Mouse (Mus musculus) MEL (cell line): Measurements from ENCODE around the gene Fbxl19. TPM values are rescaled to one million over a fixed set of nuclear protein-coding genes. Genes with fewer than 3 reads are reported as not detected.

Experiments used
- DNase-seq: peaks from one replicate; pipeline ENCODE4 v3.0.0; 2011; ENCODE audit warnings: low read depth, low spot score
- H3K27ac ChIP-seq: 2 replicates; pipeline ENCODE4 v1.5.1; 2012; ENCODE audit warnings: low read depth, mild to moderate bottlenecking, control low read depth, low read length, moderate library complexity; ENCODE audit not compliant: control insufficient read depth
- H3K27me3 ChIP-seq, 2 experiments: fragments of 150-350 bp in 1 of 2; sonication (generic) in 1 of 2; 2 replicates each; pipeline ENCODE4 v1.6.1; 2012; ENCODE audit warnings: low read length in 2 of 2, mild to moderate bottlenecking in 2 of 2, improper control_type of control experiment in 1 of 2, moderate library complexity in 1 of 2; ENCODE audit not compliant: insufficient read depth in 2 of 2, control insufficient read depth in 1 of 2
- H3K36me3 ChIP-seq, 2 experiments: 2 replicates each; pipeline ENCODE4 v1.6.1; 2012 to 2014; ENCODE audit warnings: low read length in 2 of 2, improper control_type of control experiment in 1 of 2, inconsistent platforms in 1 of 2, mild to moderate bottlenecking in 1 of 2; ENCODE audit not compliant: insufficient read depth in 2 of 2, control insufficient read depth in 1 of 2
- H3K4me1 ChIP-seq, 2 experiments: fragments of 150-350 bp in 1 of 2; sonication (generic) in 1 of 2; 2 replicates each; pipeline ENCODE4 v1.6.1; 2012; ENCODE audit warnings: low read length in 2 of 2, improper control_type of control experiment in 1 of 2, mild to moderate bottlenecking in 1 of 2; ENCODE audit not compliant: insufficient read depth in 2 of 2, control insufficient read depth in 1 of 2
- H3K4me3 ChIP-seq, 2 experiments: fragments of 150-350 bp in 1 of 2; sonication (generic) in 1 of 2; 2 replicates each; pipeline ENCODE4 v1.5.1; 2012; ENCODE audit warnings: low read depth in 2 of 2, low read length in 2 of 2, mild to moderate bottlenecking in 2 of 2, moderate library complexity in 2 of 2, control low read depth in 1 of 2, improper control_type of control experiment in 1 of 2; ENCODE audit not compliant: control insufficient read depth in 1 of 2, insufficient read depth in 1 of 2
- H3K79me2 ChIP-seq: 2 replicates; pipeline ENCODE4 v1.6.1; 2012; ENCODE audit warnings: mild to moderate bottlenecking, low read length, moderate library complexity; ENCODE audit not compliant: control insufficient read depth, poor library complexity, insufficient read depth
- H3K9ac ChIP-seq: 2 replicates; pipeline ENCODE4 v1.6.1; 2012; ENCODE audit warnings: low read depth, mild to moderate bottlenecking, control low read depth, low read length, moderate library complexity; ENCODE audit not compliant: control insufficient read depth, poor library complexity, severe bottlenecking
- H3K9me3 ChIP-seq: fragments of 150-350 bp; sonication (generic); replicated peaks from 2 replicates; pipeline ENCODE4 v1.6.1; 2012; ENCODE audit warnings: mild to moderate bottlenecking, low read length, improper control_type of control experiment, moderate library complexity; ENCODE audit not compliant: insufficient read depth
- BHLHE40 ChIP-seq: IDR thresholded peaks from 2 replicates; pipeline ENCODE4 v1.6.1; 2012; ENCODE audit warnings: low read depth, mild to moderate bottlenecking, inconsistent platforms, low read length, improper control_type of control experiment, borderline replicate concordance
- CHD1 ChIP-seq: IDR thresholded peaks from 2 replicates; pipeline ENCODE4 v1.6.1; 2012; ENCODE audit warnings: low read depth, mild to moderate bottlenecking, inconsistent platforms, low read length, improper control_type of control experiment
- CHD2 ChIP-seq: IDR thresholded peaks from 2 replicates; pipeline ENCODE4 v1.6.1; 2011; ENCODE audit warnings: low read length, improper control_type of control experiment
- CTCF ChIP-seq, 3 experiments: IDR thresholded peaks in 2 of 3; conservative IDR thresholded peaks in 1 of 3; 2 replicates each; pipeline ENCODE4 v1.5.1; 2011 to 2012; ENCODE audit warnings: low read length in 3 of 3, low read depth in 2 of 3, mild to moderate bottlenecking in 2 of 3, improper control_type of control experiment in 1 of 3, inconsistent platforms in 1 of 3, mixed read lengths in 1 of 3, moderate library complexity in 1 of 3; ENCODE audit not compliant: control insufficient read depth in 1 of 3, insufficient read depth in 1 of 3, poor library complexity in 1 of 3, severe bottlenecking in 1 of 3
- E2F4 ChIP-seq: IDR thresholded peaks from 2 replicates; pipeline ENCODE4 v1.6.1; 2011; ENCODE audit warnings: low read depth, low read length, improper control_type of control experiment, borderline replicate concordance
- ELF1 ChIP-seq: IDR thresholded peaks from 2 replicates; pipeline ENCODE4 v1.6.1; 2014; ENCODE audit warnings: low read depth, mild to moderate bottlenecking, inconsistent platforms, low read length, improper control_type of control experiment, moderate library complexity
- ETS1 ChIP-seq: IDR thresholded peaks from 2 replicates; pipeline ENCODE4 v1.6.1; 2012; ENCODE audit warnings: low read depth, mild to moderate bottlenecking, inconsistent platforms, low read length, improper control_type of control experiment, moderate library complexity
- GABPA ChIP-seq: IDR thresholded peaks from 2 replicates; pipeline ENCODE4 v1.6.1; 2012; ENCODE audit warnings: low read depth, mild to moderate bottlenecking, inconsistent platforms, low read length, improper control_type of control experiment, moderate library complexity
- HCFC1 ChIP-seq: IDR thresholded peaks from 2 replicates; pipeline ENCODE4 v1.6.1; 2012; ENCODE audit warnings: low read depth, mild to moderate bottlenecking, inconsistent platforms, low read length, improper control_type of control experiment, moderate library complexity
- JUND ChIP-seq: IDR thresholded peaks from 2 replicates; pipeline ENCODE4 v1.6.1; 2011; ENCODE audit warnings: low read depth, mild to moderate bottlenecking, improper control_type of control experiment, low read length
- KAT2A ChIP-seq: conservative IDR thresholded peaks from 2 replicates; pipeline ENCODE4 v1.6.1; 2012; ENCODE audit warnings: low read depth, low read length, improper control_type of control experiment, inconsistent platforms
- MAFK ChIP-seq: IDR thresholded peaks from 2 replicates; pipeline ENCODE4 v1.6.1; 2011; ENCODE audit warnings: low read depth, mild to moderate bottlenecking, low read length, improper control_type of control experiment, borderline replicate concordance
- MAX ChIP-seq: IDR thresholded peaks from 2 replicates; pipeline ENCODE4 v1.6.1; 2011; ENCODE audit warnings: low read length, improper control_type of control experiment
- MAZ ChIP-seq: IDR thresholded peaks from 2 replicates; pipeline ENCODE4 v1.6.1; 2012; ENCODE audit warnings: low read depth, mild to moderate bottlenecking, inconsistent platforms, low read length, improper control_type of control experiment
- MEF2A ChIP-seq: IDR thresholded peaks from 2 replicates; pipeline ENCODE4 v1.6.1; 2014; ENCODE audit warnings: low read depth, mild to moderate bottlenecking, inconsistent platforms, low read length, improper control_type of control experiment; ENCODE audit not compliant: poor library complexity, insufficient replicate concordance, severe bottlenecking; ENCODE audit errors: extremely low read depth
- MXI1 ChIP-seq: IDR thresholded peaks from 2 replicates; pipeline ENCODE4 v1.6.1; 2011; ENCODE audit warnings: mild to moderate bottlenecking, low read depth, low read length, improper control_type of control experiment
- MYC ChIP-seq: IDR thresholded peaks from 2 replicates; pipeline ENCODE4 v1.6.1; 2011; ENCODE audit warnings: low read depth, mild to moderate bottlenecking, low read length, improper control_type of control experiment, moderate library complexity
- NELFE ChIP-seq: IDR thresholded peaks from 2 replicates; pipeline ENCODE4 v1.6.1; 2011; ENCODE audit warnings: low read depth, low read length, improper control_type of control experiment
- NRF1 ChIP-seq: IDR thresholded peaks from 2 replicates; pipeline ENCODE4 v1.6.1; 2014; ENCODE audit warnings: low read depth, mild to moderate bottlenecking, inconsistent platforms, low read length, improper control_type of control experiment, moderate library complexity; ENCODE audit not compliant: poor library complexity, insufficient read depth, severe bottlenecking
- POLR2A ChIP-seq, 2 experiments: IDR thresholded peaks; 2 replicates each; pipeline ENCODE4 v1.6.1; 2011 to 2012; ENCODE audit warnings: low read length in 2 of 2, mild to moderate bottlenecking in 2 of 2, control low read depth in 1 of 2, improper control_type of control experiment in 1 of 2, low read depth in 1 of 2, moderate library complexity in 1 of 2; ENCODE audit not compliant: control insufficient read depth in 1 of 2, insufficient read depth in 1 of 2, poor library complexity in 1 of 2
- POLR2AphosphoS2 ChIP-seq: IDR thresholded peaks from 2 replicates; pipeline ENCODE4 v1.6.1; 2011; ENCODE audit warnings: low read length, improper control_type of control experiment
- POLR2AphosphoS5 ChIP-seq: IDR thresholded peaks from 2 replicates; pipeline ENCODE4 v1.6.1; 2012; ENCODE audit warnings: low read depth, borderline replicate concordance, mild to moderate bottlenecking, inconsistent platforms, low read length, moderate library complexity, mixed read lengths
- SIN3A ChIP-seq: IDR thresholded peaks from 2 replicates; pipeline ENCODE4 v1.6.1; 2012; ENCODE audit warnings: low read length, improper control_type of control experiment, inconsistent platforms
- SMC3 ChIP-seq: IDR thresholded peaks from 2 replicates; pipeline ENCODE4 v1.6.1; 2011; ENCODE audit warnings: low read depth, low read length, improper control_type of control experiment
- TBP ChIP-seq: IDR thresholded peaks from 2 replicates; pipeline ENCODE4 v1.8.0; 2011; ENCODE audit warnings: low read depth, low read length, improper control_type of control experiment
- TCF12 ChIP-seq: IDR thresholded peaks from 2 replicates; pipeline ENCODE4 v1.6.1; 2014; ENCODE audit warnings: low read depth, mild to moderate bottlenecking, inconsistent platforms, low read length, improper control_type of control experiment, moderate library complexity
- USF1 ChIP-seq: IDR thresholded peaks from 2 replicates; pipeline ENCODE4 v1.6.1; 2014; ENCODE audit warnings: low read depth, mild to moderate bottlenecking, inconsistent platforms, low read length, improper control_type of control experiment, moderate library complexity
- ZKSCAN1 ChIP-seq: IDR thresholded peaks from 2 replicates; pipeline ENCODE4 v1.6.1; 2012; ENCODE audit warnings: low read depth, mild to moderate bottlenecking, inconsistent platforms, low read length, improper control_type of control experiment, moderate library complexity
- ZMIZ1 ChIP-seq: IDR thresholded peaks from 2 replicates; pipeline ENCODE4 v1.6.1; 2012; ENCODE audit warnings: low read depth, mild to moderate bottlenecking, inconsistent platforms, low read length, improper control_type of control experiment, moderate library complexity
- ZNF384 ChIP-seq: IDR thresholded peaks from 2 replicates; pipeline ENCODE4 v1.6.1; 2012; ENCODE audit warnings: low read depth, mild to moderate bottlenecking, inconsistent platforms, low read length, improper control_type of control experiment
- polyA plus RNA-seq, 2 experiments: library from polyadenylated mRNA; stranded (reverse) in 1 of 2; unstranded in 1 of 2; fragments of >175 nt in 1 of 2; fragments of >200 nt in 1 of 2; gene quantifications; 2 replicates each; pipeline versions ENCODE4 v1.2.1 to v1.2.4; 2012; ENCODE audit warnings: low replicate concordance in 2 of 2, low read depth in 1 of 2; ENCODE audit not compliant: insufficient read length in 2 of 2, insufficient read depth in 1 of 2, missing spikeins in 1 of 2
- total RNA-seq: library from RNA; depleted of rRNA; stranded (reverse); fragments of 300-350 nt; gene quantifications from 2 replicates; pipeline ENCODE4 v1.2.3, GENCODE M21; 2012

The Fbxl19 gene
- total and polyA plus RNA-seq, 3 experiments, result 46.7 to 58.3 TPM; not detected in 1

GRCm38 (mm10) chr7:127769651-127770038, 25.3 kb downstream of the Fbxl19 start, which contains the start of gene Orai3:
TSS of gene Orai3 (plus strand) at chr7:127769815.
- Histone ChIP-seq H3K4me1 (peaks cover 5 to 34% of the 10 kb centered on the region in 2 experiments; a peak in 3 of 4 replicates), H3K79me2 (peaks cover 24% of the 10 kb centered on the region), H3K9me3 (no peaks in the 10 kb centered on the region), H3K36me3 (peaks cover 0 to 27% of the 10 kb centered on the region in 2 experiments; a peak in 2 of 4 replicates), H3K27ac (peak within 1 kb of the TSS; percentile 93), H3K4me3 (peak within 1 kb of the TSS; percentile 82 to 93), H3K27me3 (no peaks in the 10 kb centered on the region), H3K9ac (peak within 1 kb of the TSS; percentile 98)
- DNase-seq, result peak; percentile 91
- TF ChIP-seq MAX, result 0 out of 2 replicates have a peak, but pooled peaks have one; percentile 32
- TF ChIP-seq E2F4, result no peak
- peak; percentile 89 for TF ChIP-seq USF1
- TF ChIP-seq NRF1, result no peak
- TF ChIP-seq BHLHE40, result no peak
- no peak for TF ChIP-seq MAFK
- TF ChIP-seq ETS1, result no peak
- TF ChIP-seq GABPA, result no peak
- TF ChIP-seq KAT2A, result no peak
- TF ChIP-seq POLR2AphosphoS5, result no peak
- no peak; the same call in 1 of the 2 replicates for TF ChIP-seq SMC3
- TF ChIP-seq HCFC1, result peak; percentile 58; the same call in 1 of the 2 replicates
- no peak for TF ChIP-seq CTCF (IDR thresholded peaks at IDR 0.05 in 2 of 3, conservative IDR thresholded peaks at IDR 0.05 in 1 of 3; ENCODE audit: control insufficient read depth in 1 of 3, insufficient read depth in 1 of 3, low read depth in 2 of 3, low read length in 3 of 3, poor library complexity in 1 of 3, severe bottlenecking in 1 of 3)
- TF ChIP-seq POLR2A (IDR thresholded peaks at IDR 0.05; ENCODE audit: control insufficient read depth in 1 of 2, insufficient read depth in 1 of 2, low read depth in 1 of 2, low read length in 2 of 2, poor library complexity in 1 of 2), result peak; percentile 77 to 90
- TF ChIP-seq ZKSCAN1, result no peak
- TF ChIP-seq TCF12, result peak; percentile 44; the same call in 1 of the 2 replicates
- peak; percentile 86 for TF ChIP-seq ZMIZ1
- no peak for TF ChIP-seq MEF2A
- TF ChIP-seq MAZ, result peak; percentile 60; the same call in 1 of the 2 replicates
- peak; percentile 66; the same call in 1 of the 2 replicates for TF ChIP-seq MXI1
- peak; percentile 97 for TF ChIP-seq NELFE
- TF ChIP-seq CHD1, result no peak
- no peak for TF ChIP-seq JUND
- peak; percentile 35; the same call in 1 of the 2 replicates for TF ChIP-seq MYC
- peak; percentile 89 for TF ChIP-seq TBP
- peak; percentile 89 for TF ChIP-seq POLR2AphosphoS2
- TF ChIP-seq SIN3A, result peak; percentile 79
- no peak for TF ChIP-seq ZNF384
- peak; percentile 78 for TF ChIP-seq ELF1
- peak; percentile 8; the same call in 1 of the 2 replicates for TF ChIP-seq CHD2
